Mouse (Mus musculus) embryo, embryonic 10.5 days (tissue): ENCODE results near the gene Tmem143.

Experiments used
- DNase-seq: peaks from one replicate; pipeline ENCODE4 v3.0.0-alpha.2; 2015; ENCODE audit warnings: low spot score

Tmem143 gene

GRCm38 (mm10) chr7:45887246-45887645 is 9.5 kb upstream of the Tmem143 start:
- DNase-seq, result no peak

- DNase-seq, result no peak
Observed at GRCm38 (mm10) chr7:45892651-45893050, 4.1 kb upstream of the Tmem143 start.

GRCm38 (mm10) chr7:45895931-45896516 is 717 bp upstream of the Tmem143 start:
- DNase-seq, result no peak

GRCm38 (mm10) chr7:45897258-45897757 is 567 bp downstream of the Tmem143 start:
- DNase-seq, result peak; percentile 77

- peak; percentile 57 for DNase-seq
Observed at GRCm38 (mm10) chr7:45898125-45898524, 1.4 kb downstream of the Tmem143 start.

GRCm38 (mm10) chr7:45901562-45901961 is 4.8 kb downstream of the Tmem143 start:
- peak; percentile 65 for DNase-seq

GRCm38 (mm10) chr7:45902481-45903002 is 5.8 kb downstream of the Tmem143 start:
- DNase-seq, result peak; percentile 45

GRCm38 (mm10) chr7:45906622-45907021 is 9.9 kb downstream of the Tmem143 start:
- no peak for DNase-seq

GRCm38 (mm10) chr7:45908384-45908783 is 11.6 kb downstream of the Tmem143 start:
- no peak for DNase-seq

GRCm38 (mm10) chr7:45909145-45909544 is 12.4 kb downstream of the Tmem143 start:
- no peak for DNase-seq

- no peak for DNase-seq
Observed at GRCm38 (mm10) chr7:45914067-45914466, 17.3 kb downstream of the Tmem143 start.

GRCm38 (mm10) chr7:45915011-45915410 is 18.3 kb downstream of the Tmem143 start:
- DNase-seq, result no peak

- DNase-seq, result peak; percentile 89
Observed at GRCm38 (mm10) chr7:45916056-45917003, 19.6 kb downstream of the Tmem143 start.

- DNase-seq, result peak; percentile 30
Observed at GRCm38 (mm10) chr7:45917004-45917704, 20.4 kb downstream of the Tmem143 start.

GRCm38 (mm10) chr7:45917926-45918325 is 21.2 kb downstream of the Tmem143 start:
- DNase-seq, result no peak

GRCm38 (mm10) chr7:45919083-45919671 is 22.4 kb downstream of the Tmem143 start:
- DNase-seq, result no peak

GRCm38 (mm10) chr7:45919761-45920160 is 23.0 kb downstream of the Tmem143 start:
- no peak for DNase-seq

- DNase-seq, result no peak
Observed at GRCm38 (mm10) chr7:45920583-45921241, 24.0 kb downstream of the Tmem143 start.

- no peak for DNase-seq
Observed at GRCm38 (mm10) chr7:45921242-45921621, 24.5 kb downstream of the Tmem143 start, which contains the start of gene Emp3. Gene Emp3 (minus strand): TSS chr7:45921404.

GRCm38 (mm10) chr7:45921950-45922600 is 25.3 kb downstream of the Tmem143 start:
- no peak for DNase-seq
